Mouse (Mus musculus) left cerebral cortex, postnatal 10 days (tissue): ENCODE measurements at regions not wholly inside any gene's neighbourhood (a gene's known extent, or its start where the extent isn't known, plus 50 kb on each side); places are given as distances from the start of the nearest gene placed in this dataset.
A peak's percentile ranks its signal among the peaks of the same experiment; 100 is the strongest.

ENCODE experiments used
- DNase-seq, 2 experiments: peaks; one replicate each; pipeline ENCODE4 v3.0.0; 2021 to 2022; ENCODE audit warnings: low spot score in 2 of 2, mixed read lengths in 1 of 2; ENCODE audit errors: extremely low spot score in 1 of 2
- intact Hi-C: fragments of 180-260 bp; cut with DNase I; formaldehyde crosslinking; loops from one replicate; pipeline ENCODE4 v1.15.1; 2025

GRCm38 (mm10) chr15:62074735-62075134 lies 1151.9 kb upstream of the A1bg start:
- intact Hi-C loops = no loop called here
- no peak for DNase-seq

GRCm38 (mm10) chr15:62073595-62073994 lies 1150.8 kb upstream of the A1bg start:
- no peak for DNase-seq
- intact Hi-C loops = no loop called here

GRCm38 (mm10) chr15:62071311-62071710 lies 1148.5 kb upstream of the A1bg start:
- intact Hi-C loops = no loop called here
- DNase-seq = no peak

GRCm38 (mm10) chr15:62068422-62069160 lies 1145.8 kb upstream of the A1bg start:
- intact Hi-C loops = no loop called here
- DNase-seq = no peak

- DNase-seq = no peak
- intact Hi-C loops = no loop called here
Measured at GRCm38 (mm10) chr15:62064399-62064798, 1141.6 kb upstream of the A1bg start.

- DNase-seq = no peak
- intact Hi-C loops = no loop called here
Measured at GRCm38 (mm10) chr15:62057449-62057848, 1134.6 kb upstream of the A1bg start.

GRCm38 (mm10) chr15:62056889-62057288 lies 1134.1 kb upstream of the A1bg start:
- intact Hi-C loops = no loop called here
- no peak for DNase-seq

GRCm38 (mm10) chr15:62056401-62056800 lies 1133.6 kb upstream of the A1bg start:
- intact Hi-C loops = no loop called here
- DNase-seq = no peak

- intact Hi-C loops = no loop called here
- no peak for DNase-seq
Measured at GRCm38 (mm10) chr15:62055011-62055410, 1132.2 kb upstream of the A1bg start.

- DNase-seq = no peak
- intact Hi-C loops = no loop called here
Measured at GRCm38 (mm10) chr15:62053420-62054239, 1130.8 kb upstream of the A1bg start.

- intact Hi-C loops = no loop called here
- DNase-seq = peak in 1 of 2 experiments; percentile 33
Measured at GRCm38 (mm10) chr15:62049416-62049815, 1126.6 kb upstream of the A1bg start.

- intact Hi-C loops = no loop called here
- no peak for DNase-seq
Measured at GRCm38 (mm10) chr15:62048981-62049380, 1126.2 kb upstream of the A1bg start.

- no peak for DNase-seq
- intact Hi-C loops = no loop called here
Measured at GRCm38 (mm10) chr15:62046276-62046675, 1123.5 kb upstream of the A1bg start.

- intact Hi-C loops = no loop called here
- no peak for DNase-seq
Measured at GRCm38 (mm10) chr15:62044654-62045335, 1122.0 kb upstream of the A1bg start.

- no peak for DNase-seq
- intact Hi-C loops = no loop called here
Measured at GRCm38 (mm10) chr15:62043617-62044392, 1121.0 kb upstream of the A1bg start.

- intact Hi-C loops = no loop called here
- no peak for DNase-seq
Measured at GRCm38 (mm10) chr15:62042924-62043504, 1120.2 kb upstream of the A1bg start.
